Mouse (Mus musculus) liver, embryonic 18 days (tissue): ENCODE results near the gene Olfr729. TPM values are rescaled to one million over a fixed set of nuclear protein-coding genes. Genes with fewer than 3 reads are reported as not detected.

Source experiments
- polyA plus RNA-seq: library from polyadenylated mRNA; depleted of rRNA; stranded (reverse); fragments of >200 nt; gene quantifications from 2 replicates; pipeline ENCODE4 v1.2.3, GENCODE M21; 2012; rRNA removed

Olfr729 gene
- polyA plus RNA-seq = not detected in 2 replicates

DNA sequence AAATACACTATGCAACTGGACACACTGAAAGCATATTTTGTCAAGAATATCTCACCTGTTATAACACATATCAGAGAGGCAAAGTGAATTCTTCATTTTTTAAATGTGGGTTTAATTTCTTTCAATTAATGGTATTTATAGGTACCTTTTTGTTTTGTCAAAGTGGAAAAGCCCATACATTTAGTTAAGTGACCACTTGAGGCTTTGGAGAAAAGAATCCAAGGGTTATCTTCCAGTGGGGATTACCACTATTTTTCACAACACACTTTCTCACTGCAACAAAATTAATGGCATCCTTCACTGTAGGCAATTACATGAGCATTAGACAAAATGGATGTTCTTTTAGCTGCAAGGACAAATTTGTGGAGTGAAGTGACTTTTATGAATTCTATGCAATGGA, at the start of gene Olfr729:
Olfr729 (minus strand) TSS at position 101 of the 400 bp plus-strand sequence.

DNA sequence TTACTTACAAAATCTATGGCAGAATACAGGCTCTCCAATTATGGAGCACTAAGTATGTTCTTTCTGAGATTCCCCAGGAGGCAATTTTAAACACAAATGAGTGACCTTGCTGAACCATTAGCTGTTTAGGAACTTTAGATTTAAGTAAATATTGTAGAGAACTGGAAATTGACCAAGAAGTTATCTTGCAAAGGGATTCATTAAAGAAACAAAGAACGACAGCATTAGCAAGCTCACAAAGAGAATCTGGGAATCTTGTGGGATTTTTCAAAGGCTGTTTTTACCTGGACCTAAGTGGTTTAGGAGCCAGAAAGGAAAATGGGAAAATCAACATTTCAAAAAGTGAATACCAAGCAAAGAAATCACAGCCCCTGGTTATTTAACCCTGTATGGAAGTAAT, 35.4 kb upstream of the Olfr729 start, which contains the start of gene Olfr730:
Olfr730 (minus strand) TSS at position 101 of the 400 bp plus-strand sequence.

DNA sequence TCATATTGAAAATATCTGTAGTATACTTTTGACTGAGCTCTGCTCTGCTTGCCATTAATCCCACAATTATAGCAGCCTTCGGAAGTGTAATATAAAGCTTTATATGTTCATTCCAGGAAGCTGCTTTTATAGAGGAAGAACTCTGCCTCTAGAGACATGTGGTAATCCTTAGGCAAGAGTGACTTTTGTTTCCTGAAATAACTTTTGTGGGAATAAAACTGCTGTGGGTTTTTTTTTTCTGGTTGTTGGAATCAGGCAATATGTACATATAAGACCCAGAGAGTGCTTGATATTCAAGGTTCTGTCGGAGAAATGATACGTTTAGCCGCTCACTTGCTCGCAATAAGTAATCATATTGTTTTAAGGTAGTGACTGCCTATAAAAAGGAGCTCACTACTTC, 10.1 kb downstream of the Olfr729 start, which contains the start of gene Olfr728:
Olfr728 (minus strand) TSS at position 101 of the 400 bp plus-strand sequence.

DNA sequence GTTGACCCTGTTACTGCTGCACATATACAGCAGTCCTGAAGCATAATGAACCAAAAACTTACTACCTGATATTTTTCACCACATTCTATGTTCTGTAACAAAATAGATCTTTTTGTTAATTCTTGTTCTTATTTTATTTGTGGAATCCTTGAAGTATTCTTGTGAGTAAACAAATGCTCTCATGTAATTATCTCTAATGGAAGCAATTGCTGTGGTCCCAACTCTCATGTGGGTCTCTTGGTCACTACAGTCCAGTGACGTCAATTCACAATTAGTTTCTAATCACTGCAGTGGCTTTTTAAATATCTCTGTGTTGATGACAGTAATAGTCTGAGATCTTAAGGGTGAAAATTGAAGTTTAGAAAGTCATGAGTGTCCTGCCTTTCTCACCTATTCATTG, 29.8 kb downstream of the Olfr729 start, which contains the start of gene Olfr727:
Olfr727 (plus strand) TSS at position 301 of the 400 bp plus-strand sequence.

Other genes with a start within 250 kb of the Olfr729 start
- gene Olfr723, start 221.1 kb downstream of the Olfr729 start, polyA plus RNA-seq = not detected in 2 replicates
- gene Olfr724, start 189.6 kb downstream of the Olfr729 start, polyA plus RNA-seq = not detected in 2 replicates
- gene Olfr725, start 112.5 kb downstream of the Olfr729 start, polyA plus RNA-seq = not detected in 2 replicates
- gene Olfr726, start 62.0 kb downstream of the Olfr729 start, polyA plus RNA-seq = not detected in 2 replicates
- gene Olfr727, start 29.7 kb downstream of the Olfr729 start, polyA plus RNA-seq = not detected in 2 replicates
- gene Olfr728, start 10.2 kb downstream of the Olfr729 start, polyA plus RNA-seq = not detected in 2 replicates
- gene Olfr730, start 35.3 kb upstream of the Olfr729 start, polyA plus RNA-seq = not detected in 2 replicates
- gene Olfr731, start 89.0 kb upstream of the Olfr729 start, polyA plus RNA-seq = not detected in 2 replicates
- not detected in 2 replicates for gene Olfr732, start 131.3 kb upstream of the Olfr729 start, polyA plus RNA-seq
- not detected in 2 replicates for gene Olfr733, start 148.6 kb upstream of the Olfr729 start, polyA plus RNA-seq
- not detected in 2 replicates for gene Olfr734, start 173.9 kb upstream of the Olfr729 start, polyA plus RNA-seq
- gene Olfr735, start 196.0 kb upstream of the Olfr729 start, polyA plus RNA-seq = 0.02 TPM in 1 of 2 replicates, not detected in the other
- 0.26 and 0.31 TPM in 2 replicates for gene Tlr11, start 205.0 kb upstream of the Olfr729 start, polyA plus RNA-seq
- not detected in 2 replicates for gene Olfr736, start 228.3 kb upstream of the Olfr729 start, polyA plus RNA-seq